Mouse (Mus musculus): Measurements from ENCODE around the gene Ostm1.

GRCm38 (mm10) chr10:42693482-42693881 lies 109.9 kb downstream of the Ostm1 start:
- TF ChIP-seq CTCF (IDR thresholded peaks at IDR 0.05; ENCODE audit: insufficient read depth, low read depth, low read length), result no peak
- TF ChIP-seq POLR2A (IDR thresholded peaks at IDR 0.05; ENCODE audit: insufficient read depth, low read depth, low read length), result no peak
